Mouse (Mus musculus) frontal cortex, postnatal 14 days (tissue): ENCODE results near the gene Atrip.

Experiments used
- DNase-seq, 2 experiments: peaks; one replicate each; pipeline ENCODE4 v3.0.0; 2022; ENCODE audit warnings: low spot score in 2 of 2

Atrip gene

GRCm38 (mm10) chr9:109073661-109074573 lies at the start of gene Atrip:
Gene Atrip, minus strand, starts transcription at chr9:109074124.
- peak; percentile 87 to 93 for DNase-seq

DNA sequence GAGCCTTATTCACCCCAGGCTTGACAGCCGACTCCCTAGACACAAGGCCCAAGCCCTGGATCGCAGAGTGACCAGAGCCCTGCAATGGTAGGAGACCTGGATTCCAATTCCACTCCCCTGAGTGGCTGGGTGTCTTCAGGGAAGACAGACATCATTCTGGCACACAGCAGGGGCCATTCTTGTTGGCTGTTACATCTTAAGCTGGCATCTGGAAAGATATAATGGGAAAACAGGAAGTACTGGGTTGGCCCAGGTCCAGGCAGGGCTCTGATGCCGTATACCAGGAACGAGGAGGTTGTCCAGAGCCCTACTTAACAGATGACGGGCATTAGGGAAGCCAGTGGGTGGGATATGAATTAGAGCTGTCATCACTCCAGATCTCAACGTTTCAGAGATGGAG lies 49.3 kb upstream of the Atrip start:
- DNase-seq, result no peak

GRCm38 (mm10) chr9:109122553-109123085 lies 48.7 kb upstream of the Atrip start:
- no peak for DNase-seq

DNA sequence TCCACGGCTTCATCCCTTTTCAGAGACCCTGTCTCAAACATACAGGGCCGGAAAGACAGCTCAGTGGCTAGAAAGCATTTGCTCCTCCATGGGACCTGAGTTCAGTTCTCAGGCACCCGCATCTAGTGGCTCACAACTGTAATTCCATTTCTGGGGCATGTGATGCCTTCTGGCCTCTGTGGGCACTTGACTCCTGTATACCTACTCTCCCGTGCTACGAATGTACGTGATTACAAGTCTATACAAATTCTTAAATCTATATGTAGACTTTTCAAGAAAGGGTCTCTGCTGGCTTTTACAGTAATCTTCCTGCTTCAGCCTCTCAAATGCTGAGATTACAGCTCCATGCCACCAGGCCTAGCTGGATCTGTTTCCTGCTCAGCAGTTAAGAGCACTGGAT lies 47.0 kb upstream of the Atrip start:
- no peak for DNase-seq

GRCm38 (mm10) chr9:109119571-109119970 lies 45.6 kb upstream of the Atrip start:
- DNase-seq, result no peak

DNA sequence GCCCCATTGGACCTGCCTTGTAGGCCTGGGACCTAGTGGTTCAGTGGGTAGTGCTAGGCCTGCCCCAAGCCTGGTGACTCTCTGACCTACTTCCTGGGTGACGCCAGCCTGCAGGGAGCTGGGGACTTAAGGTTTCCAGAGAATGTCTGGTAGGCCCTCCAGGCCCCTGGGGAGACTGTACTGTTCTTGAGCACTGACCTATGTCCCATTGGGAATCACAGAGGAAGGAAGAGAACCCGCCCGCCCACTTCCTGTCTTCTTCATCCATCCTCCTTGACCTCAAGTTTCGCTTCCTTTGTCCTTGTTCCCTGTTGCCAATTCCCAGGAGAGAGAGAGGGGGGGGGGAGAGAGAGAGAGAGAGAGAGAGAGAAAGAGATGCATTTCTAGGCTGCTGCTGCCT lies 44.2 kb upstream of the Atrip start:
- DNase-seq, result no peak

- no peak for DNase-seq
These were observed 42.3 kb upstream of the Atrip start for GRCm38 (mm10) chr9:109116205-109116604.

DNA sequence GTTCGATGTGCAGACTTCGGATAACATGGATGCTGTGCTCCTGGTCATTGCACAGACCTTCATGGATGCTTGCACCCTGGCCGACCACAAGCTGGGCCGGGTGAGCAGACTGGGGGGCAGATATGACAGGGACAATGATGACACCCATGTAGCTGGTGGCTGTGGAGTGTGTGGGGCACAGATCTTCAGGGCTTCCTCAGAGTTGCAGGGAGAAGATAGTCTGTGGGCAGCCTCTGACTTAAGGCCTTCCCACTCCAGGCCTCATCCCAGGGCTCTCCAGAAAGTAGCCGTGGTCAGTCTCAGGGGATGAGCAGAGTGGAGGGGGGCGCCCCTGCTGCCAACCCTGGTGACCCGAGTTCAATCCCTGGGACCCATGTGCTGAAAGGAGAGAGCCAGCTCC lies 40.9 kb upstream of the Atrip start:
- no peak for DNase-seq

GRCm38 (mm10) chr9:109114276-109114675 lies 40.4 kb upstream of the Atrip start:
- DNase-seq, result peak in 1 of 2 experiments; percentile 2

GRCm38 (mm10) chr9:109113331-109113730 lies 39.4 kb upstream of the Atrip start:
- DNase-seq, result peak in 1 of 2 experiments; percentile 1

GRCm38 (mm10) chr9:109111591-109111990 lies 37.7 kb upstream of the Atrip start:
- DNase-seq, result no peak

- no peak for DNase-seq
These were observed 37.2 kb upstream of the Atrip start for GRCm38 (mm10) chr9:109111101-109111500.

- DNase-seq, result no peak
These were observed 36.3 kb upstream of the Atrip start for GRCm38 (mm10) chr9:109110240-109110639.

- no peak for DNase-seq
These were observed 33.4 kb upstream of the Atrip start for GRCm38 (mm10) chr9:109107341-109107740.

GRCm38 (mm10) chr9:109105648-109106047 lies 31.7 kb upstream of the Atrip start:
- no peak for DNase-seq

GRCm38 (mm10) chr9:109105011-109105410 lies 31.1 kb upstream of the Atrip start:
- DNase-seq, result no peak

DNA sequence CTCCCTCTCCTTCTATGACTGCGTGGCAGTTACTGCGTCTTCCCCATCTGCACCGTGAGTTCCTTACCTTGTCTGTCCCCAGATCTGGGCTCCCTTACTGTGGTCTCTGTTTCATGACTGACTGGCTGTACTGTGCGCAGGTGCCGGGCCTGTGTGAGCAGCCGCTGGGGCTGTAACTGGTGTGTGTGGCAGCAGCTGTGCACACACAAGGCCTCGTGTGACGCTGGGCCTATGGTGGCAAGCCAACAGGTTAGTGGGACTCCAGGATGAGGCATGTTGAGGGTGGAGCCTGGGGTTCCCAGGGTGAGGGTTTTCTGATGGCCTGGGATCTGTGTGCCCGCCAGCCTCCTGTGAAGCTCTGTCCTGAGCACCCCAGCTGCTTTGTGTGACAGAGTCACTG lies 30.2 kb upstream of the Atrip start:
- DNase-seq, result no peak

DNA sequence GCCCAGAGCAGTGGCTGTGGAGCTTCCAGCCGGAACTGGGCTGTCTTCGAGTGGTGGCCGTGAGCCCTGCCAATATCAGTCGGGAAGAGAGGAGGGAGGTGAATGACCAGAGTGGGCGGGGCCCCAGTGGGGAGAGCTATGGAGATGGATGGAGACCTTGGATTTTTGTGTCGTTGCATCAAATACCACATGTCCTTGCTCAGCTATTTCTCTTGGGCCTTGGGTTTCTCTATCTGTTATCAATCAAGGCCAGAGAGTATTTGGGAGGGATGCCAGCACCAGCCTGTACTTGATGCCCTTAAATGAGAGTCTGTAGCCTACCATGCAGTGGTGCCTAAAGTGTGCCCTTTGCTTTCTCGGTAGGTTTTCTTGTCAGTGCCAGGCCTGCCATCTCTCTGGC lies 29.3 kb upstream of the Atrip start:
- DNase-seq, result no peak

DNA sequence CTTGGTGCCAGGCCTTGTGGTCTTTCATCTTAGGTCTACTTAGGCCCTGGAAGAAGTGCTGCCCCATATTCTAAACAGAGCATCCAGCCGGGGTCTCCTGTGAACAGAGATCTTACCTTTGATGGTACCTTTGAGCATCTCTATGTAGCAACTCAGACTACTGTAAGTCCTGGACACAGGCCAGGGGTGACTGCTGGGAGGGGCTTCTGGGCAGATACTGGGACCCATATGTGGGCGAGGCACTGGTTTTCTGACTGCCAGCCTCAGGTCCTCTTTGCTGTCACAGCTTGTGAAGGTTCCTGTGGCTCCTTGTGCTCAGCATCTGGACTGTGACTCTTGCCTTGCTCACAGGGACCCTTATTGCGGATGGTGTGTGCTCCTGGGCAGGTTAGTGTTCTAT lies 28.6 kb upstream of the Atrip start:
- no peak for DNase-seq

GRCm38 (mm10) chr9:109101933-109102445 lies 28.1 kb upstream of the Atrip start:
- no peak for DNase-seq

- no peak for DNase-seq
These were observed 26.5 kb upstream of the Atrip start for GRCm38 (mm10) chr9:109100307-109100928.

- DNase-seq, result no peak
These were observed 25.0 kb upstream of the Atrip start for GRCm38 (mm10) chr9:109098969-109099368.

GRCm38 (mm10) chr9:109098366-109098765 lies 24.4 kb upstream of the Atrip start:
- no peak for DNase-seq
